In the genomic region with DNA sequence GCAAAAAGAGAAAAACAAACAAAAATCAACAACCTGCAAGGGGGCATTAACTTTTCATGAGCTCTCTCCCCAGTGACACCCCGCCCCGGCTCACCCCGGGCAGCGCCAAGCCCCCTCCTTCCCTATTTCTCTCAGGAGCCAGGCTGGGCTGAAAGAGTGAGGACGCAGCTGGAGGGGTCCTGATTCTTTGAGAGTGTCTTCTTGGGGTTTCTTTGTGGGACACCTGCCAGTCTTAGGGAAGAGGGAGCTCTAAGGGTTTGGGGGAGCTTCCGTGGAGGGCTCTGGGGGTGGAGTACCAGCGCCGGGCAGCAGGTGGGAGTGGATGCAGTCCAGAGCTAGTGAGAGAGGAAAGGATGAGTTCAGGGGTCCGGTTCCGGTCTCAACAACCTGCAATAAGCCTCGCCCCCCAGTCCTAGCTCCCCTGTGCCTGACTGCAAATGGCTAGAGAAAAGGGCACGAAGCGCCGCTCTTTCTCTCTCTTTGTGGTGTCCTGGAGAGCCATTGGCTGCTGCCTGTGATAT, we compare ENCODE assay signal across 9 mouse cellular contexts. TPM values are rescaled to one million over a fixed set of nuclear protein-coding genes. Genes with fewer than 3 reads are reported as not detected.
DNase-seq lines count a peak whose midpoint lies in the region; ATAC-seq and TF ChIP-seq lines count a peak whose summit lies in the region.
"Had no signal": no experiment of that assay in that cellular context is flagged by ENCODE, and none has a peak within 500 bp of the region (broad histone marks: within the 10 kb centered on the region; RNA-seq: fewer than 3 reads in every experiment).

No protein-coding gene starts in this region.

- H3K4me3 ChIP-seq in heart, embryonic 14.5 days (ENCODE audit: control insufficient read depth in 1 of 2, insufficient read depth in 1 of 2, low read depth in 1 of 2, low read length in 2 of 2): no peak overlapping the region
- peak overlapping the region; percentile 33 for H3K4me3 ChIP-seq in hindbrain, embryonic 10.5 days
- H3K4me3 ChIP-seq in midbrain, embryonic 13.5 days (replicated peaks): peak overlapping the region; percentile 15; the same call in 1 of the 2 replicates

- no peaks in the 10 kb centered on the region for H3K9me3 ChIP-seq in heart, embryonic 14.5 days (ENCODE audit: control insufficient read depth, low read length)
- no peaks in the 10 kb centered on the region for H3K9me3 ChIP-seq in hindbrain, embryonic 10.5 days
- no peaks in the 10 kb centered on the region for H3K9me3 ChIP-seq in midbrain, embryonic 13.5 days

- no peak for TF ChIP-seq POLR2A in brain, embryonic 14.5 days (IDR thresholded peaks at IDR 0.05; ENCODE audit: borderline replicate concordance, extremely low read depth, insufficient read depth, insufficient read length, poor library complexity, severe bottlenecking)

- no peak for DNase-seq in heart, adult 9 months (ENCODE audit: low spot score in 2 of 2)
- DNase-seq in brain, embryonic 14.5 days (ENCODE audit: low read depth): peak; percentile 62
- DNase-seq in hindbrain, embryonic 10.5 days (ENCODE audit: low spot score): peak; percentile 36
- no peak for DNase-seq in cerebellum, postnatal 25 days
- no peak for DNase-seq in adrenal gland, adult 8-10 months
- DNase-seq: thymus, adult 2 months had no signal

- 19% methylated on average over 14 of the region's 14 CpGs for WGBS in heart, embryonic 14.5 days
- 1% methylated on average over 14 of the region's 14 CpGs for WGBS in hindbrain, embryonic 10.5 days
- WGBS in midbrain, embryonic 13.5 days: under 1% methylated on average over 14 of the region's 14 CpGs

- peaks cover 18% of the 10 kb centered on the region for H3K27me3 ChIP-seq in heart, embryonic 14.5 days (ENCODE audit: control insufficient read depth, insufficient read depth, low read length)
- peaks cover 90% of the 10 kb centered on the region for H3K27me3 ChIP-seq in hindbrain, embryonic 10.5 days (ENCODE audit: insufficient read depth, poor library complexity, severe bottlenecking)
- peaks cover 56% of the 10 kb centered on the region for H3K27me3 ChIP-seq in midbrain, embryonic 13.5 days

- peaks cover 24 to 33% of the 10 kb centered on the region in 2 experiments for H3K4me1 ChIP-seq in heart, embryonic 14.5 days (ENCODE audit: control insufficient read depth in 2 of 2, insufficient read depth in 2 of 2, low read length in 2 of 2)
- peaks cover 68% of the 10 kb centered on the region for H3K4me1 ChIP-seq in hindbrain, embryonic 10.5 days (replicated peaks)
- H3K4me1 ChIP-seq in midbrain, embryonic 13.5 days (replicated peaks): peaks cover 60% of the 10 kb centered on the region

- H3K36me3 ChIP-seq in heart, embryonic 14.5 days (ENCODE audit: control insufficient read depth, insufficient read depth, low read length): no peaks in the 10 kb centered on the region
- H3K36me3 ChIP-seq in hindbrain, embryonic 10.5 days: no peaks in the 10 kb centered on the region
- H3K36me3 ChIP-seq in midbrain, embryonic 13.5 days: no peaks in the 10 kb centered on the region

- peak overlapping the region; percentile 35; the same call in 1 of the 2 replicates for H3K9ac ChIP-seq in heart, embryonic 14.5 days (ENCODE audit: low read length)
- peak overlapping the region; percentile 53; the same call in 1 of the 2 replicates for H3K9ac ChIP-seq in midbrain, embryonic 13.5 days (replicated peaks)

- H3K4me2 ChIP-seq in heart, embryonic 14.5 days (ENCODE audit: low read length): peak overlapping the region; percentile 39
- H3K4me2 ChIP-seq in midbrain, embryonic 13.5 days (replicated peaks): peak overlapping the region; percentile 48

- no peak for ATAC-seq in heart, embryonic 14.5 days (ENCODE audit: insufficient number of reproducible peaks, insufficient read depth, low FRiP score, low read depth)
- ATAC-seq in midbrain, embryonic 13.5 days: peak; percentile 29
- no peak for ATAC-seq in granulocyte monocyte progenitor cell, adult 5-6 weeks (replicated peaks; ENCODE audit: poor library complexity, severe bottlenecking)

- no peak overlapping the region for H3K27ac ChIP-seq in heart, embryonic 14.5 days (replicated peaks in 1 of 2; ENCODE audit: control insufficient read depth in 1 of 2, insufficient read depth in 1 of 2, low read depth in 2 of 2, low read length in 2 of 2)
- peak overlapping the region; percentile 78 for H3K27ac ChIP-seq in hindbrain, embryonic 10.5 days
- peak overlapping the region; percentile 59; the same call in 1 of the 2 replicates for H3K27ac ChIP-seq in midbrain, embryonic 13.5 days

- TF ChIP-seq CTCF in brain, embryonic 14.5 days (IDR thresholded peaks at IDR 0.05; ENCODE audit: borderline replicate concordance, extremely low read depth, insufficient read depth, insufficient read length): peak; percentile 42; the same call in 1 of the 2 replicates

RNA-seq across cellular contexts. Expression of a gene that starts 32.8 kb away (rescaled TPM):
- polyA plus RNA-seq in heart, embryonic 14.5 days (2014; fragmentation: Nextera tagmentation; extraction: Ambion mirVana): 24.6 and 26.6 TPM in 2 replicates
- polyA plus RNA-seq in brain, embryonic 14.5 days (2012; rRNA removed): 2.9 and 6.9 TPM in 2 replicates
- 13.8 and 14.4 TPM in 2 replicates for polyA plus RNA-seq in hindbrain, embryonic 10.5 days (2016; fragmentation: Nextera tagmentation; extraction: Ambion mirVana)
- 2.7 and 3.8 TPM in 2 replicates for polyA plus RNA-seq in midbrain, embryonic 13.5 days (2015; fragmentation: Nextera tagmentation; extraction: Ambion mirVana)
- total RNA-seq in granulocyte monocyte progenitor cell, adult 5-6 weeks (2014; fragmentation: Nextera tagmentation): 6.3 and 8.3 TPM in 2 replicates
- total RNA-seq in granulocyte monocyte progenitor cell, adult 5-6 weeks (2017): 2.8 and 3.1 TPM in 2 replicates
- 10 to 100 TPM in 2 of 4 experiments, 1 to 10 TPM in 2; 5.3 to 14.4 (median 9.8) TPM for total RNA-seq in adrenal gland, adult 8-10 months (2022)

Comparison
In these comparisons a context has a peak if more than half of its experiments do, and no peak if none do; other contexts are left out.
1. H3K27ac ChIP-seq: peak in hindbrain, embryonic 10.5 days (single experiment) and midbrain, embryonic 13.5 days (single experiment); none in heart, embryonic 14.5 days (0 of 2).
2. H3K4me3 ChIP-seq: peak in hindbrain, embryonic 10.5 days (single experiment) and midbrain, embryonic 13.5 days (single experiment); none in heart, embryonic 14.5 days (0 of 2).
3. DNase-seq: peak in brain, embryonic 14.5 days (single experiment) and hindbrain, embryonic 10.5 days (single experiment); none in heart, adult 9 months (0 of 2), cerebellum, postnatal 25 days (0 of 2) and adrenal gland, adult 8-10 months (single experiment).